Mouse (Mus musculus) naive thymus-derived CD4-positive, alpha-beta T cell, adult 2 months (primary cell): ENCODE measurements at regions not wholly inside any gene's neighbourhood (a gene's known extent, or its start where the extent isn't known, plus 50 kb on each side); places are given as distances from the start of the nearest gene placed in this dataset.

Experiments
- DNase-seq: peaks from one replicate; pipeline ENCODE4 v3.0.0-alpha.2; 2011; ENCODE audit warnings: low read depth

- DNase-seq, result peak; percentile 69
These were observed 54.0 kb upstream of the Ripor2 start for GRCm38 (mm10) chr13:24527812-24528531.
